ENCODE assay signal across 8 mouse cellular contexts in genomic region chr6:134640485-134641475, GRCm38 (mm10). TPM values are rescaled to one million over a fixed set of nuclear protein-coding genes. Genes with fewer than 3 reads are reported as not detected.
DNase-seq lines count a peak whose midpoint lies in the region; ATAC-seq and TF ChIP-seq lines count a peak whose summit lies in the region.

No protein-coding gene starts in this region.

- DNase-seq in ZHBTc4 (ENCODE audit: low read depth, low spot score) = peak; percentile 98
- DNase-seq in gastrocnemius, adult 2 months = peak; percentile 97
- DNase-seq in hindlimb bud, embryonic 11.5 days (ENCODE audit: extremely low spot score, low read depth, low spot score) = peak; percentile 52
- DNase-seq in left cerebral cortex, adult 8-10 months (ENCODE audit: low spot score in 2 of 2) = peak; percentile 80 to 94
- DNase-seq in right cerebral cortex, postnatal 10 days (ENCODE audit: low spot score in 2 of 2) = peak; percentile 97
- peak; percentile 87 for DNase-seq in urinary bladder, postnatal 25 days (ENCODE audit: low spot score)

- intact Hi-C loops in gastrocnemius, adult 2 months (cut with DNase I) = loop anchor here (10.0 kb wide), 1 partner anchor 284 kb away; the partner anchor contains the start of gene Cdkn1b

- peak overlapping the region; percentile 94 for H3K27ac ChIP-seq in gastrocnemius, adult 2 months

- peak; percentile 76 for TF ChIP-seq CTCF in gastrocnemius, adult 2 months (IDR thresholded peaks at IDR 0.05)

- no peaks in the 10 kb centered on the region for H3K9me3 ChIP-seq in megakaryocyte, embryonic 14.5 days

- peak overlapping the region; percentile 91 for H3K4me3 ChIP-seq in gastrocnemius, adult 2 months
- H3K4me3 ChIP-seq in megakaryocyte, embryonic 14.5 days (replicated peaks) = peak overlapping the region; percentile 95

- H3K27me3 ChIP-seq in megakaryocyte, embryonic 14.5 days (replicated peaks) = no peaks in the 10 kb centered on the region

- H3K4me1 ChIP-seq in megakaryocyte, embryonic 14.5 days = peaks cover 17% of the 10 kb centered on the region

- peak; percentile 97 for ATAC-seq in common myeloid progenitor, adult 5-6 weeks (replicated peaks; ENCODE audit: low read depth, poor library complexity, severe bottlenecking)

- H3K36me3 ChIP-seq in megakaryocyte, embryonic 14.5 days (replicated peaks; ENCODE audit: low read length) = peaks cover 22% of the 10 kb centered on the region

RNA-seq across cellular contexts. Expression of gene Borcs5, which starts 1.5 kb away (rescaled TPM):
- 12.4 and 13.4 TPM in 2 replicates for total RNA-seq in common myeloid progenitor, adult 5-6 weeks (2017)
- total RNA-seq in gastrocnemius, adult 2 months (2021) = 10 to 100 TPM; 15.1 to 17.1 TPM
- total RNA-seq in left cerebral cortex, adult 8-10 months (2022) = 10 to 100 TPM; 36.1 to 41.5 (median 38.2) TPM
- 15.7 and 33.1 TPM in 2 replicates for polyA plus RNA-seq in megakaryocyte, embryonic 14.5 days (2012; ENCODE audit: insufficient read depth, low replicate concordance)

RNA-seq across cellular contexts. Expression of gene Mansc1, which starts 8.5 kb away (rescaled TPM):
- total RNA-seq in common myeloid progenitor, adult 5-6 weeks (2017) = 4.8 and 6.1 TPM in 2 replicates
- total RNA-seq in gastrocnemius, adult 2 months (2021) = 1 to 10 TPM in 1 of 2 experiments, under 1 TPM in 1; 0.98 to 1.1 TPM
- 10 to 100 TPM; 13.4 to 18.7 (median 14.5) TPM for total RNA-seq in left cerebral cortex, adult 8-10 months (2022)
- polyA plus RNA-seq in megakaryocyte, embryonic 14.5 days (2012; ENCODE audit: insufficient read depth, low replicate concordance) = not detected in 2 replicates

Comparison
In these comparisons a context has a peak if more than half of its experiments do, and no peak if none do; other contexts are left out.
1. Peak in every context shown above with its lines: DNase-seq, ATAC-seq, H3K4me3 ChIP-seq and H3K27ac ChIP-seq.